Mouse (Mus musculus) limb, embryonic 15.5 days (tissue): ENCODE measurements around the gene Psmd9. TPM values are rescaled to one million over a fixed set of nuclear protein-coding genes. Genes with fewer than 3 reads are reported as not detected.

Experiments used
- ATAC-seq: fragments of 200-750 bp; cut with Nextera tagmentation; 2 replicates; pipeline ENCODE4 v1.8.0; 2017; ENCODE audit warnings: low read depth, moderate TSS enrichment; ENCODE audit not compliant: insufficient number of reproducible peaks, low FRiP score, low TSS enrichment
- H3K27ac ChIP-seq: fragments of 300-500 bp; sonication (generic); 2 replicates; pipeline ENCODE4 v1.5.1; 2015; ENCODE audit warnings: moderate library complexity, mild to moderate bottlenecking, inconsistent platforms
- H3K27me3 ChIP-seq: fragments of 300-500 bp; sonication (generic); 2 replicates; pipeline ENCODE4 v1.6.1; 2015; ENCODE audit warnings: inconsistent platforms
- H3K36me3 ChIP-seq: fragments of 300-500 bp; sonication (generic); 2 replicates; pipeline ENCODE4 v1.6.1; 2015; ENCODE audit warnings: inconsistent platforms
- H3K4me1 ChIP-seq: fragments of 300-500 bp; sonication (generic); 2 replicates; pipeline ENCODE4 v1.6.1; 2015; ENCODE audit warnings: inconsistent platforms
- H3K4me2 ChIP-seq: fragments of 300-500 bp; sonication (generic); 2 replicates; pipeline ENCODE4 v1.6.1; 2015; ENCODE audit warnings: mild to moderate bottlenecking, inconsistent platforms
- H3K4me3 ChIP-seq: fragments of 300-500 bp; sonication (generic); 2 replicates; pipeline ENCODE4 v1.5.1; 2015; ENCODE audit warnings: mild to moderate bottlenecking, inconsistent platforms
- H3K9ac ChIP-seq: fragments of 300-500 bp; sonication (generic); 2 replicates; pipeline ENCODE4 v1.6.1; 2015; ENCODE audit warnings: inconsistent platforms
- H3K9me3 ChIP-seq: fragments of 300-500 bp; sonication (generic); 2 replicates; pipeline ENCODE4 v1.6.1; 2016; ENCODE audit warnings: inconsistent platforms
- WGBS: fragments of 180-500 bp; shearing (Covaris S2); methylation state at CpG from one replicate; pipeline ENCODE4 v1.1.7; 2015; 5-methylcytosine and 5-hydroxymethylcytosine counted together
- polyA plus RNA-seq: library from polyadenylated mRNA; unstranded; fragments of >200 nt; fragmentation: Nextera tagmentation; extraction: Ambion mirVana; gene quantifications from 2 replicates; pipeline ENCODE4 v1.2.1, GENCODE M21; 2015

Gene Psmd9
- polyA plus RNA-seq, 1 experiment from 2014 or later: 93.3 TPM

DNA sequence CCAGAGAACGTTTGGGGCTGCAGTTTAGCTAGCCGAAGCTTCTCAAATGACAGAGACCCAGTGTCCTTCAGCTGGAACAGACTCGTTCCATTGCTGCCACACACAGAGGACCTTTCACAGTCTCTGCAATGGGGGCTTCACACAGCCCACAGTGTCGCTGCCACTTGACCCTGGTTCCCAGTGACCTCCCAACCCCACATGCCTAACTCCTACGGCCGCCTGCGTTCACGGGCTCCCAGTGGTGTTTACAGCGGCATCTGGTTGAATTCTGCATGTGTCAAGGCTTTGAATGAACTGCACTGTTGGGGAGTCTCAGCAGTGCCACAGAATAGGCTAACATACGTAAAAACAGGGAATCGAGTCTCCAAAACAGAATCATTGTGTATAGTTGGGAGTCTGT, 101.7 kb downstream of the Psmd9 start:
- peaks cover 5% of the 10 kb centered on the region; the same call in 1 of the 2 replicates for H3K4me1 ChIP-seq
- no peaks in the 10 kb centered on the region for H3K27me3 ChIP-seq
- H3K27ac ChIP-seq: no peak overlapping the region
- H3K9me3 ChIP-seq: no peaks in the 10 kb centered on the region
- WGBS: 66% methylated on average over 11 of the region's 11 CpGs
- no peak for ATAC-seq
- no peaks in the 10 kb centered on the region for H3K36me3 ChIP-seq
- H3K9ac ChIP-seq: no peak overlapping the region
- H3K4me3 ChIP-seq: no peak overlapping the region
- no peak overlapping the region for H3K4me2 ChIP-seq

DNA sequence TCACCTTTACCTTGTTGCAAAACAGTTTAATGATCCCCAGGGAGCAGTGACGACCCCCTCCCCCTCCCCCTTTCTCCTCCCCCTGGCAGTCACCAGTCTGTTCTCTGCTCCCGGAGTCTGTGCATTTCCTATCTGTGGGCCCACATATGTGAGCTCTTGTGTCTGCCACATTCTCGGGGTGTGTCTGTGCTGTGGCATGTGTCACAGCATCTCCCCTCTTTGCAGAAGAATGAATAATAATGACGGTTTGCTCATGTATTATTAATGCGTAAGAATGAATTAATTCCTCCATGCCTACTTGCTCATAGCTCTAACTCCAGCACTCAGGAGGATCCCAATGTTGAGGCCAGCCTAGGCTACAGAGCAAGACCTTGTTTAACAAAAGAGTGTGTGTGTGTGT, 103.7 kb downstream of the Psmd9 start:
- ATAC-seq: no peak
- Histone ChIP-seq H3K4me3 (no peak overlapping the region), H3K4me2 (no peak overlapping the region), H3K27me3 (no peaks in the 10 kb centered on the region), H3K4me1 (peaks cover 12% of the 10 kb centered on the region; the same call in 1 of the 2 replicates), H3K9ac (no peak overlapping the region), H3K9me3 (no peaks in the 10 kb centered on the region), H3K27ac (no peak overlapping the region), H3K36me3 (no peaks in the 10 kb centered on the region)
- WGBS: 67% methylated on average over 5 of the region's 5 CpGs

DNA sequence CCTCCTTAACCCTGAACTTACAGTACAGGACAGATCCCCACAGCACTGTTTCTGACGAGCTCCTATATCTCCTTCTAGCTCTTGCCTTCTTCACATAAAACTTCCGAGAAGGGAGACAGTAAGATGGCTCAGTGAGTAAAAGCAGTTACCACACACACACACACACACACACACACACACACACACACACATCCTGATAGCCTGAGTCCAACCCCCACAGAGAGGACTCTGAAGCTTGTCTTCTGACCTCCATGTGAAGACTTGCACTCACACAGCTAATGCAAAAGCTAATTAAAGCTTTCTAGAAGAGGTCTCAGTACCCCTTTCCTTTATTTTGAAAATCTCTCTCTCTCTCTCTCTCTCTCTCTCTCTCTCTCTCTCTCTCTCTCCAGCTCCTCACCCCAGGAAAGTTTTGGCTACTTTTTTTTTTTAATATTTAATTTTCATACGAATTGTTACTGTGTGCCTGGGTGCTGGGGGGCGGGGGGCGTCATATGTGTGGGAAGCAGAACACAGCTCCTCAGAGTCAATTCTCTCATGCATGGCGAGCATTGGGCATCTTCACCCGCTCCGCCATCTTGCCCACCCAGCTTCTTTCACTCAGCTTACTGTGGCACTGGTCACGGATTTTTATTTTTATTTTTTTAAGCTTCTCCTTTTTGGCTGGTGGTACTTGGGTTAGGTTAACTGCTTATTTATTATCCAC, 107.6 kb downstream of the Psmd9 start:
- no peak overlapping the region for H3K4me2 ChIP-seq
- no peaks in the 10 kb centered on the region for H3K36me3 ChIP-seq
- H3K4me1 ChIP-seq: 0 out of 2 replicates have a peak, but pooled peaks cover 7% of the 10 kb centered on the region
- no peaks in the 10 kb centered on the region for H3K27me3 ChIP-seq
- no peaks in the 10 kb centered on the region for H3K9me3 ChIP-seq
- no peak overlapping the region for H3K9ac ChIP-seq
- no peak for ATAC-seq
- no peak overlapping the region for H3K27ac ChIP-seq
- WGBS: 77% methylated on average over 9 of the region's 9 CpGs
- no peak overlapping the region for H3K4me3 ChIP-seq

DNA sequence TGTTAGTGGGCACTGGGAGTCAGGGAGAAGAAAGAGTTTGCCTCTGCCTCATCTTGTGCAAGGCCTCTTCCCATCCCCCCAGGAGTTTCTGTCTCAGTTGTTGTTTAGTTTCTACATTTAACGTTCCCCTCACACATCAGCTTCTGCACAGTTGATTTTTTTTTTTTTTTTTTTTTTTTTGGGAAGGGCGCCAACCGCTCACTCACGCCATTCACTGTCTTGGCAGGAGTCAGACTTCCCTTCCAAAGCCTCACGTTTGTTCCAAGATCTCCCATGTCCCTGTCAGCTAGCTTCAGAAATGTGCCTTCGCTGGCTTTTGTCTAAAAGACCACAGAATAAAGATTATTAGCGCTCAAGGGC, 108.1 kb downstream of the Psmd9 start:
- Histone ChIP-seq H3K9ac (no peak overlapping the region), H3K4me3 (no peak overlapping the region), H3K27ac (no peak overlapping the region), H3K27me3 (no peaks in the 10 kb centered on the region), H3K9me3 (no peaks in the 10 kb centered on the region), H3K4me2 (no peak overlapping the region), H3K36me3 (no peaks in the 10 kb centered on the region), H3K4me1 (0 out of 2 replicates have a peak, but pooled peaks cover 7% of the 10 kb centered on the region)
- 44% methylated on average over 7 of the region's 7 CpGs for WGBS
- no peak for ATAC-seq

DNA sequence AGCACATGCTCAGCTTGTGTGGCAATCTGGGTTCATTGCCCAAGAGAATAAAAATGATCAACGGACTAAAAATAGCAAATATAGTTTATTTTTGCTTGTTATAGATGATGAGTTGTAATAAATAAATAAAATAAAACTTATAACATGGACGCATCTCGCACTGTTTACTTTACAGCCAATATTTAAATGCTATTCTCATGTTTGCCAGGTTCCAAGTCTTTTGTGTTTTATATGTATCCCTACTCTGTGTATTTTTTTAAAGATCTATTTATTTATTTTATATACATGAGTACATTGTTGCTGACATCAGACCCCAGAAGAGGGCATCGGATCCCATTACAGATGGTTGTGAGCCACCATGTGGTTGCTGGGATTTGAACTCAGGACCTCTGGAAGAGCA, 108.5 kb downstream of the Psmd9 start:
- ATAC-seq: no peak
- H3K9ac ChIP-seq: no peak overlapping the region
- no peaks in the 10 kb centered on the region for H3K27me3 ChIP-seq
- H3K4me1 ChIP-seq: 0 out of 2 replicates have a peak, but pooled peaks cover 7% of the 10 kb centered on the region
- no peak overlapping the region for H3K4me3 ChIP-seq
- H3K27ac ChIP-seq: no peak overlapping the region
- H3K4me2 ChIP-seq: no peak overlapping the region
- H3K9me3 ChIP-seq: no peaks in the 10 kb centered on the region
- H3K36me3 ChIP-seq: no peaks in the 10 kb centered on the region
- WGBS: 82% methylated on average over 4 of the region's 4 CpGs

DNA sequence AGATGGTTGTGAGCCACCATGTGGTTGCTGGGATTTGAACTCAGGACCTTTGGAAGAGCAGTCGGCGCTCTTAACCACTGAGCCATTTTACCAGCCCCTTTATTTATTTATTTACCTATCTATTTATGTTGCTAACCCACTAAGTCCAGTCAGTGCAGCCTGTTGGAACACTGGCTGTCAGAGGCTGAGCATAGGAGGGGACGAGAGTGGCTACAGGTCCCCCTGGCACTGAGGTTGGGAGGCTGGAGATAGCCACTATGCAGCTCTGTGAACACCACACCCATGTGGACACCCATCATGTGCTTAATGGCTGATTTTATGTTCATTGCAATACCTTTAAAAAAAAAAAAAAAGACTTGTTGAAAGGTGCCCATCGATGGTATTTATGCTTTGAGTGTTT, 110.0 kb downstream of the Psmd9 start:
- no peak overlapping the region for H3K9ac ChIP-seq
- WGBS: 80% methylated on average over 4 of the region's 4 CpGs
- no peaks in the 10 kb centered on the region for H3K9me3 ChIP-seq
- H3K27ac ChIP-seq: no peak overlapping the region
- no peak for ATAC-seq
- H3K27me3 ChIP-seq: no peaks in the 10 kb centered on the region
- H3K4me3 ChIP-seq: no peak overlapping the region
- no peak overlapping the region for H3K4me2 ChIP-seq
- no peaks in the 10 kb centered on the region for H3K36me3 ChIP-seq
- H3K4me1 ChIP-seq: 0 out of 2 replicates have a peak, but pooled peaks cover 7% of the 10 kb centered on the region

DNA sequence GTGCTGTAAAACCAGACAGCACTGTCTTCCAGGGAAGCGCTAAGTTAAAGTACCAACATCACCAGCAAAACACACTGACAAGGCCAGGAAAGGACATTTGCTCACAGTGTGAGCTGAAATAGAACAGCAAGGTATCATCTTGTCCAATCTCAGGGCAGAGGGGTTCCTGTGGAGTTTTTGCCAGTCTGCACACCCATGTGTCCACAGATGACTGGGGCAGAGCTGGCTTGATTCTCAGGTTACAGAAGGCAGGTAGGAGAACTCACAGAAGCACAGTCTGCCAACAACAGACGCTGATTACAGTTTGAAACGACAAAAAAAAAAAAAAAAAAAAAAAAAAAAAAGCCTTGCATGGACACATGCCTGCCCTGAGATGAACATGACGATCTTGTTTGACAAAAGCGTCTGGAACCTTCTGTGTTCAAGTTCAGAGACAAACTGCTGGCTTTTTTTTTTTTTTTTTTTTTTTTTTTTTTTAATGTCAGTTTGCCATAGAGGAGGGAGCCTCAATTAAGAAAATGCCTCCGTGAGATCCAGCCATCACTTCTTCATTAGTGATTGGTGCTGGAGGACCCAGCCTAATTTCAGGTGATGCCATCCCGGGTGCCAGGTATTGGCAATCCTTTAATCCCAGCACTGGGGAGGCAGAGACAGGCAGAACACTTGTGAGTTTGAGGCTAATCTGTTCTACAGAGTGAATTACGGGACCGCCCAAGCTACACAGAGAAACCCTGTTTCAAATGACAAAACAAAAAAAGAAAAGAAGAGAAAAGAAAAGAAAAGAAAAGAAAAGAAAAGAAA, 112.3 kb downstream of the Psmd9 start:
- ATAC-seq: no peak
- H3K4me2 ChIP-seq: no peak overlapping the region
- no peaks in the 10 kb centered on the region for H3K27me3 ChIP-seq
- 70% methylated on average over 9 of the region's 9 CpGs for WGBS
- H3K36me3 ChIP-seq: no peaks in the 10 kb centered on the region
- H3K4me3 ChIP-seq: no peak overlapping the region
- H3K4me1 ChIP-seq: 0 out of 2 replicates have a peak, but pooled peaks cover 7% of the 10 kb centered on the region
- no peak overlapping the region for H3K27ac ChIP-seq
- H3K9me3 ChIP-seq: no peaks in the 10 kb centered on the region
- no peak overlapping the region for H3K9ac ChIP-seq

DNA sequence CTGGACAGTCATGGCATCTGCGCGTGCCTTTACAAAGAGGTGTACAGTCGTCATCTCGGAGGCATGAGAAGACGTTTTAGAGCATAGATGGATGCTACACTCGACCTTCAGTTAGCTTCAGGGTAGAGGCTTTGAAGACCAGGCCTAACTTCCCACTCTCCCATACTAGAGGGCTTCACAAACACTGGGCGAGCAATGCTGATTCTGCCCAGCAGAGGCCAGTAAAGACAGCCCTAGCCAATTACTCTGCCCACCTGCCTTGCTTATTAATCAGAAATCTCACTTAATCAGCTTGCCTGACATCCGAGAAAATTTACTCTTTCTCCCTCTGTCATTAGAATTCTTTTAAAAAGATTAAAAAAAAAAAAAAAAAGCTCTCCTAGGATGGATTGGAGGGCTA, 116.0 kb downstream of the Psmd9 start:
- Histone ChIP-seq H3K4me3 (no peak overlapping the region), H3K36me3 (no peaks in the 10 kb centered on the region), H3K4me2 (no peak overlapping the region), H3K4me1 (no peaks in the 10 kb centered on the region), H3K27ac (no peak overlapping the region), H3K9ac (no peak overlapping the region), H3K9me3 (no peaks in the 10 kb centered on the region), H3K27me3 (no peaks in the 10 kb centered on the region)
- ATAC-seq: no peak
- WGBS: 45% methylated on average over 8 of the region's 8 CpGs

DNA sequence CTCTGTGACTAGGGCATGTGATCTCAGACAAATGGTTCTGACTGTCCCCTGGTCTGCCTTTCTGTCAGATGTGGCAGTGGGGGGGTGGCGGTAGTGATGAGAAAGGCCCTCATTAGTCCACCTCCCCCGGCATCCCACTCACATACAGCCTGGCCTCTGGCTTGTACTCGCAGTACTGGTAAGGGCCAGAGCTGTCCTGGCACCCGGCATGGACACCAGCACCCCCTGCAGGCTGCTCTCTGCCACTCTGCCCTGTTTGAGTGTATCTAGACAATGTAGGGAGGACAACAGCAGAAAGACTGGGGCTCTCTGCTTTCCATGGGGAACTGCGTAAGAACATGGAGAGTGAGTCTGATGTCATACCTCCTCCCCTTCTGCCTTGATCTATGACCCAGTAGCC, 118.9 kb downstream of the Psmd9 start:
- no peak for ATAC-seq
- WGBS: 82% methylated on average over 5 of the region's 5 CpGs
- H3K4me3 ChIP-seq: no peak overlapping the region
- H3K9me3 ChIP-seq: no peaks in the 10 kb centered on the region
- no peak overlapping the region for H3K27ac ChIP-seq
- H3K27me3 ChIP-seq: no peaks in the 10 kb centered on the region
- no peaks in the 10 kb centered on the region for H3K4me1 ChIP-seq
- no peak overlapping the region for H3K9ac ChIP-seq
- H3K4me2 ChIP-seq: no peak overlapping the region
- no peaks in the 10 kb centered on the region for H3K36me3 ChIP-seq

DNA sequence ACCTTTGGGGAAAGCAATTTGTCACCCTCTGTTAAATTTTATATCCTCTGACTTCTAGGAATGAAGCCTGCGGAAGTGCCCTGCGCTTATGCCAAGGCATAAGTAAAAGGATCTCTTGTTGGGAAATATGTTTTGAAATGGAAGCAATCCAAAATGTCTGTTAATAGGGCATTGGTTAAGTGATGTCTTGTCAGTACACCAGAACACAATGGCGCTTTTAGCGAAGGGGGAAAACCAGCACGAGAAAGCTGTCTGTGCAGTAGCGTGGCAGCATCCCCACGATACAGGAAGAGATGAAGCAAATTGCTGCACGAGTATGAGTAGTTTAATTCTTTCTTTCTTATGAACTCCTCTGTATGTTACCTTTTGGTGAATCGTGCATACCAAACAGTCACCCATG, 125.4 kb downstream of the Psmd9 start:
- no peaks in the 10 kb centered on the region for H3K4me1 ChIP-seq
- no peaks in the 10 kb centered on the region for H3K27me3 ChIP-seq
- no peak for ATAC-seq
- no peak overlapping the region for H3K27ac ChIP-seq
- no peaks in the 10 kb centered on the region for H3K9me3 ChIP-seq
- H3K36me3 ChIP-seq: no peaks in the 10 kb centered on the region
- 74% methylated on average over 9 of the region's 9 CpGs for WGBS
- no peak overlapping the region for H3K9ac ChIP-seq
- no peak overlapping the region for H3K4me2 ChIP-seq
- H3K4me3 ChIP-seq: no peak overlapping the region

DNA sequence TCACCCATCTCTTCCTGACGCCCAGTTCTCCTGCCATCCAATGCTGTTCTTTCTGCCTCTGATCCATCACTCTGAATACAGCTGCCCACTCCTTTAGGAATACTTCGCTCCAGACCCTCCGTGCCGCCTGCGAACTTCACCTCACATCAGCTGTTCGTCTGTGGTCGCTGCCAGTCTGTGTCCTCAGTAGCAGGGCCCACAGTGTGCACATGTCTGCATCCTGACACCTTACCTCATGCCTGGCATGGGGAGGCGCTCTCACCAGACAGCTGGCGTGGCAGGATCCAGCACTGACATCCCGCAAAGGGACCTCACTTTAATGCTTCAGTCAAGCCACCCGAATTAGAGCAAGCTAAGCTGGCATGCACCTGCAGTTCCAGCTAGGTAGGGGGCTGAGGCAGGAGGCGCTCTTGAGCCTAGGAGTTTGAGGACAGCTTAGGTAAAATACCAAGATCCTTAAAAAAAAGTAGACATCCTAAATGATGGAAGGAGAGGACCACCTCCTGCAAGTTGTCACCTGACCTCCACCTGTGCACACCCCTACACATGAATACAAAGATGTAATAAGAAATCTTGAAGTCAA, 127.1 kb downstream of the Psmd9 start:
- Histone ChIP-seq H3K9me3 (no peaks in the 10 kb centered on the region), H3K4me3 (no peak overlapping the region), H3K4me1 (peaks cover 9% of the 10 kb centered on the region; the same call in 1 of the 2 replicates), H3K27me3 (no peaks in the 10 kb centered on the region), H3K4me2 (no peak overlapping the region), H3K9ac (no peak overlapping the region), H3K36me3 (no peaks in the 10 kb centered on the region), H3K27ac (no peak overlapping the region)
- WGBS: 63% methylated on average over 12 of the region's 12 CpGs
- ATAC-seq: no peak
